Mouse (Mus musculus): ENCODE results near the gene Cacnb4. TPM values are rescaled to one million over a fixed set of nuclear protein-coding genes. Genes with fewer than 3 reads are reported as not detected.
A peak's percentile ranks its signal among the peaks of the same experiment; 100 is the strongest.

Gene Cacnb4
- polyA plus RNA-seq, 1 experiment from 2014 or later = 0.52 TPM

DNA sequence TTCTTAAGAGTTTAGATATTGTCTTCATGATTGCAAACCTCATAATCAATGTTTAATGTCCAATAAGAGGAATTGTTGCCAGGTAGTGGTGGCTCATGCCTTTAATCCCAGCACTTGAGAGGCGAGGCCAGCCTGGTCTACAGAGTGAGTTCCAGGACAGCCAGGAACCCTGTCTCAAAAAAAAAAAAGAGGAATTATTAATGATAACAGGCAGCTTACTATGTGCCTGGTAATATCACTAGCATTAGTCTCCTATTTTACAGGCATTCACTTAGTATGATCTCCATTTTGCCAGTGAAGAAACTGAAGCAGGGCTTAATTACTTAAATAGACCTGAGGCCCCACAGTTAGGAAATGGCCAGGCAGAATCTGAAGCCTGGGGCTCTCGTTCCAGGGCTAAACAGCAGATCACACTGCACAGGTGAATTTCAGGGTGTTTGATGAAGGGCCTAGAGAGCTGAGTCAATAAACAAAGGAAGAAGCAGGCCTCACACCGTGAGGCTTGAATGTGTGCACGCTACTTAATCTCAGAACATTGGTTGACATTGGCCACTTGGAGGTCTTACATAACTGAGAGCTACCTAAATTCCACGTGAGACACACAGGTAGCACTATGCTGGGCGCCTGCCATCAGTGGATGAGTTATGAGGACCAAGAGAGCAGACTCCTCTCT is 37.6 kb downstream of the Cacnb4 start:
- H3K9me3 ChIP-seq = no peaks in the 10 kb centered on the region
- no peak overlapping the region for H3K4me3 ChIP-seq
- peaks cover 16% of the 10 kb centered on the region for H3K4me1 ChIP-seq
- H3K27me3 ChIP-seq (replicated peaks; ENCODE audit: low read depth, poor library complexity, severe bottlenecking) = peaks cover 13% of the 10 kb centered on the region
- no peak for DNase-seq (ENCODE audit: low spot score)
- 77% methylated on average over 6 of the region's 6 CpGs for WGBS
- no peaks in the 10 kb centered on the region for H3K36me3 ChIP-seq (replicated peaks)
- no peak overlapping the region for H3K27ac ChIP-seq (replicated peaks)

DNA sequence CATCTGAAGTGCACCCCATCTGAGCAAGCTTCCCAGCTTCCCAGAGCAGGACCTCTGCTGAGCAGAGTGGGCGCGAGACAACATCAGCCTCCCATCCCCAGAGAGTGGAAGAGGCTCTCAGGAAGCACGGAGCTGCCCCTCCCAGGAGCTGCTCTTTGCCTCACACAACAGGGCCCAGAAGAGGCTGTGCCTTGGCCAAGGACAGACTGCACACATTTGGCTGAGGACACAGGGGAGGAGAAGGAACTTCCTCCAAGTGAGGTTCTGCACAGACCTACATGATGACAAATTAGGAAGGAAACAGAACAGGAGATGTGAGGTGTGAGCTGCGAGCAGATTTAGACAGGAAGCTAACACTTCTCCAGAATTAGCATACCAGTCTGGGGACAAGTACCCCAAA is 38.4 kb downstream of the Cacnb4 start:
- H3K9me3 ChIP-seq = no peaks in the 10 kb centered on the region
- DNase-seq (ENCODE audit: low spot score) = no peak
- peaks cover 21% of the 10 kb centered on the region for H3K27me3 ChIP-seq (replicated peaks; ENCODE audit: low read depth, poor library complexity, severe bottlenecking)
- WGBS = 41% methylated on average over 4 of the region's 4 CpGs
- H3K27ac ChIP-seq (replicated peaks) = no peak overlapping the region
- H3K4me1 ChIP-seq = peaks cover 18% of the 10 kb centered on the region
- H3K36me3 ChIP-seq (replicated peaks) = no peaks in the 10 kb centered on the region
- H3K4me3 ChIP-seq = no peak overlapping the region

DNA sequence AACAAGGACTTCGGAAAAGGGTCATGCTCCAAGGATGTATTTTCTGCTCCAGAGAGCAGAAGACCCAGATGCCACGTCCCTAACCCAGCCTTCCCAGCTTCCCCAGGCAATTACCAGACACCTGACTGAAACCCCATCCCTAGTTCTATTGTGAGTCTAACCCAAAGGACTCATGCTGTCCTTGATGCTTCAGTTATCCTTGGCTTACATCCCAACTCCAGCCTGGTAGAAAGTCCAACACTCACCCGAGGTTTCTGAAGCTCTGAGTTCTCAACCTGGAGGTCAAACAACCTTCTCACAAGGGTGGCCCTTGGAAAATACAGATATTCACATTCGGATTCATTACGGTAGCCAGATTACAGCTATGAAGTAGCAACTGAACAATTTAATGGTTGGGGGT is 40.6 kb downstream of the Cacnb4 start:
- no peak overlapping the region for H3K27ac ChIP-seq (replicated peaks)
- no peaks in the 10 kb centered on the region for H3K9me3 ChIP-seq
- WGBS = 52% methylated on average over 5 of the region's 5 CpGs
- peaks cover 22% of the 10 kb centered on the region for H3K27me3 ChIP-seq (replicated peaks; ENCODE audit: low read depth, poor library complexity, severe bottlenecking)
- H3K4me3 ChIP-seq = no peak overlapping the region
- DNase-seq (ENCODE audit: low spot score) = no peak
- H3K4me1 ChIP-seq = peaks cover 21% of the 10 kb centered on the region
- H3K36me3 ChIP-seq (replicated peaks) = no peaks in the 10 kb centered on the region

DNA sequence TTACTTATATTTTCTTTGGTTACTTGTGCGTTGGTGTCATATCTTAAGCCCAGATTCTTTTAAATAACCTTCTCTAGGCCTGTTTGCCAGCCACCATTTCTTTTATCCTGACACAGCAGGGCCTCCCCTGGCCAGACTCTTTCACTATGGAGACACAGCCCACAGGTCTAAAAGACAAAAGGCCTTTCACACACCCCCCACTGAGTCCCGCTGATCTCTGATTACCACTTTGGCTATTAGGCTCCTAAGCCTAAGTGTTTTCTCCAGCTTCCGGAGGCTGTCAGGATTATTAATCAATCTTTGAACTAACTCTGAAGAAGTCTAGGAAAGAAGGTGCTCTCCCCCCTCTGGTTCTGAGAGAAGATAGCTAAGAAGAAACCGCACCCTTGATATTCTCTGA is 41.3 kb downstream of the Cacnb4 start:
- H3K4me1 ChIP-seq = peaks cover 21% of the 10 kb centered on the region
- peaks cover 22% of the 10 kb centered on the region for H3K27me3 ChIP-seq (replicated peaks; ENCODE audit: low read depth, poor library complexity, severe bottlenecking)
- 4% methylated on average over 4 of the region's 4 CpGs for WGBS
- peak; percentile 30 for DNase-seq (ENCODE audit: low spot score)
- no peaks in the 10 kb centered on the region for H3K9me3 ChIP-seq
- no peaks in the 10 kb centered on the region for H3K36me3 ChIP-seq (replicated peaks)
- no peak overlapping the region for H3K27ac ChIP-seq (replicated peaks)
- H3K4me3 ChIP-seq = no peak overlapping the region

DNA sequence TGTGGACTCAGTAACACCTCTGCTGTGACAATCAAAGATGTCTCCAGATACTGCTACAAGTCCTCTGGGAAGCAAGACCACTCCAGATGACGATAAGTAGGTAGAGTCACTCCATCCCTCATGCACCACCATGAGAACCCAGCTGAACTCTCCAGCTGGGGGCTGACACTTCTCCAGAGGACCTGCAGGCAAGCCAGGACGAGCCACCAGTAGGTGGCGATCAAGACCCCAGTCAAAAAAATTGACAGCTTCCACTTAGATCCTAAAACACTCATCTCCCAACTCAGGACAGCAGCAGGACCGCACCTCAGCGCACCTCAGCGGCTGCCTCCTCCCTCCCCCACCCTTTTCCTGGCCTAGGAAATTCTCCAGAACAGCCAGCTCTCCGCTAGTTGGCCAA is 43.8 kb downstream of the Cacnb4 start:
- Histone ChIP-seq H3K36me3 (replicated peaks) (no peaks in the 10 kb centered on the region), H3K9me3 (no peaks in the 10 kb centered on the region), H3K4me1 (peaks cover 14% of the 10 kb centered on the region), H3K27ac (replicated peaks) (no peak overlapping the region), H3K4me3 (no peak overlapping the region), H3K27me3 (replicated peaks; ENCODE audit: low read depth, poor library complexity, severe bottlenecking) (peaks cover 22% of the 10 kb centered on the region)
- 7% methylated on average over 7 of the region's 7 CpGs for WGBS
- peak; percentile 73 for DNase-seq (ENCODE audit: low spot score)

DNA sequence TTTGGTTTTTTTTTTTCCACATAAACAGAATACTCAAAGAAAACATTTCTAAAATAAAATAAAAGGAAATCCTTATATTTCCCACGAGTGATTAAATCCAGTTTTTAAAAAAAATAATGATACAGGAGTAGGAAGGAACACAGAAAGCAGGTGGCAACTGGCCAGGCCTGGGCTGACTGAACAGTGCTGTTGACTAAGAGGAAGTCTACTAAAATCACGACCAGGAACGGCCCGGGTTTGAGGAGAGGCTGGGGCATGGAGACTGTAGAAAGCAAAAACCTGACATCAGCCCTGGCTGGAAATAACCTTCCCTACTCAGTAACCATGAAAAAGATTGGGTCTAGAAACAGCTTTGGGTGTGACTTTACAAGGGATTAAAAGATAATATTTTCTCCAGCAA is 48.4 kb downstream of the Cacnb4 start:
- no peak for DNase-seq (ENCODE audit: low spot score)
- Histone ChIP-seq H3K27me3 (replicated peaks; ENCODE audit: low read depth, poor library complexity, severe bottlenecking) (peaks cover under 1% of the 10 kb centered on the region; the same call in 1 of the 2 replicates), H3K9me3 (no peaks in the 10 kb centered on the region), H3K4me3 (no peak overlapping the region), H3K27ac (replicated peaks) (no peak overlapping the region), H3K4me1 (peaks cover 14% of the 10 kb centered on the region), H3K36me3 (replicated peaks) (no peaks in the 10 kb centered on the region)
- 91% methylated on average over 4 of the region's 4 CpGs for WGBS

DNA sequence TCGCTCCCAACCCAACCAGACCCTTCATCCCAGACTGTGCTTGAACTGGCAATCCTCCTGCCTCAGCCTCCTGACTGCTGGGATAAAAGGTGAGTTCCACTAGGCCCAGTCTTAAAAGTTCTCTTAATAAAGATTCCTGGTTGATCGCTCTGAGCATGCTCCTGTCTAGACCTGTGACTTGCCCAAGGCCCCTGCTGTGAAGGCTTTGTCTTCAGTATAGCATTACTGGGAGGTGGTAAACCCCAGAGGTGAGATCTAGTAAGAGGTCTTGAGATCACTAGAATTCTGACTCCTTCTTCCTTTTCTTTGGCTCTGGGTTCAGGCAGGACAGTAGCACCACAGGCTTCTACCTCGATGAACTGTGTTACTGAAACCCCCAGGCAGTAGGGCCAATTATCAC is 50.4 kb downstream of the Cacnb4 start:
- no peaks in the 10 kb centered on the region for H3K36me3 ChIP-seq (replicated peaks)
- peaks cover 12% of the 10 kb centered on the region for H3K4me1 ChIP-seq
- DNase-seq (ENCODE audit: low spot score) = no peak
- H3K9me3 ChIP-seq = no peaks in the 10 kb centered on the region
- H3K27ac ChIP-seq (replicated peaks) = no peak overlapping the region
- H3K4me3 ChIP-seq = no peak overlapping the region
- H3K27me3 ChIP-seq (replicated peaks; ENCODE audit: low read depth, poor library complexity, severe bottlenecking) = no peaks in the 10 kb centered on the region
- 87% methylated on average over 3 of the region's 3 CpGs for WGBS

DNA sequence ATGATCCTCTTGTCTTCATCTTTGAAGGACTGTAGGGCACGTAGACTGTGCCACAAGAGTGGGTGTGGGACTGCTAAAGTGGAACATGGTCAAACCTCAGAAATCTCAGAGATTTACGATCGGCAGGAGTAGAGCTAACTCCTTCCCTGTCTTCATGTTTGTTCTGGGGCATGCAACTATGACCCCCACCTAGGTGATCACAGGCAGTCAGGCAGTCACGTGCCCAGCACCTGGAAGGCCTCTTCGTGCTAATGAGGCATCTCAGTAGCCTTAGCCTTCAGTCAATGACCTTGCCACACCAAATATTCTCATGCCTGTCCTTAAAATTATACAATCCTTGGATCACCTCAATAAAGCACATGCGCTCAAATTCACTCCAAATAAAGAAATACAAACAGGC is 50.9 kb downstream of the Cacnb4 start:
- no peak overlapping the region for H3K4me3 ChIP-seq
- H3K36me3 ChIP-seq (replicated peaks) = no peaks in the 10 kb centered on the region
- peaks cover 12% of the 10 kb centered on the region for H3K4me1 ChIP-seq
- no peaks in the 10 kb centered on the region for H3K9me3 ChIP-seq
- no peak for DNase-seq (ENCODE audit: low spot score)
- no peaks in the 10 kb centered on the region for H3K27me3 ChIP-seq (replicated peaks; ENCODE audit: low read depth, poor library complexity, severe bottlenecking)
- no peak overlapping the region for H3K27ac ChIP-seq (replicated peaks)
- WGBS = 90% methylated on average over 6 of the region's 6 CpGs

DNA sequence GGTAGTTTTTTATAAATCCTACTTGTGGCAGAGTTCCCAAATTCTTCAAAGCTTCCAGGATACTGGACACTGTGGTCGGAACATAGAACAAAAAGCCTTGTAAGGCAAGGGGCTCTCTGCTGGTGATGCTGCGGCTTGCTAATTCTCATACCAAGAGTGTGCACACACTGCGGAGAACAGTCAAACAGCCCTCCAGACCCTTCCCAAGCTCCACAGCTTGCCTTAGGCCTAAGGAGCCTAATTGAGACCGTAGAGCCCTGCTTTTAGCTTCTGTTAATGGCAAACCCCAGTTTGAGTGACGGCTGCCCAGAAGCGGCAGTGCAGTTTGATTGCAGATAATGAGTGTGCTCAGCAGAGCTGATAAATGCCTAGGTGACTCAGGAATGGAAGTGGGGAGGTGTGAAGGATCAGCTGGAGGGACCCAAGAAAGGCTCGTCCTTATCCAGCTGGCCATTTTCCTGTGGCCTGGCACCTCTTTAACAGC is 52.7 kb downstream of the Cacnb4 start:
- 42% methylated on average over 7 of the region's 7 CpGs for WGBS
- H3K9me3 ChIP-seq = no peaks in the 10 kb centered on the region
- DNase-seq (ENCODE audit: low spot score) = no peak
- no peak overlapping the region for H3K27ac ChIP-seq (replicated peaks)
- no peaks in the 10 kb centered on the region for H3K36me3 ChIP-seq (replicated peaks)
- no peaks in the 10 kb centered on the region for H3K27me3 ChIP-seq (replicated peaks; ENCODE audit: low read depth, poor library complexity, severe bottlenecking)
- H3K4me1 ChIP-seq = peaks cover 17% of the 10 kb centered on the region
- no peak overlapping the region for H3K4me3 ChIP-seq

DNA sequence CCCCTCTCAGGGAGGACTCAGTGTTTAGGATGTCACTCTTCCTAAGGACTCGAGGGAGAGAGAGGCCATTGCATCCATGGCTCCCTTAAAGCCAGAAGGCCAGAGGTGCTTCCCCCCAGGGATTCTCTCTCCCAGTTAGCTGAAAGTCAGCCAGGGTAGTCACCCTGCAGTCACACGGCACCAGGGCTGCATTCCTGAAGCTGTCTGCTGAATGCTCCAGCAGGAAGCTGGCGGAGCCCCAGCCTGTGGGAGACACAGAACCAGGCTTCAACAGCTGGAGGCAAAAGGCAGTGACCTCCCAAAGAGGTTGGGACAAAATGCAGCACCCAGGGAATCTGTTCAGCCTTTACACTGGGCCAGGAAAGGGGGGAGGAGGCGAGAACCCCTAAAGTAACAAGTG is 53.2 kb downstream of the Cacnb4 start:
- no peak overlapping the region for H3K4me3 ChIP-seq
- no peaks in the 10 kb centered on the region for H3K36me3 ChIP-seq (replicated peaks)
- no peak for DNase-seq (ENCODE audit: low spot score)
- peaks cover 17% of the 10 kb centered on the region for H3K4me1 ChIP-seq
- WGBS = 42% methylated on average over 4 of the region's 4 CpGs
- H3K9me3 ChIP-seq = no peaks in the 10 kb centered on the region
- H3K27ac ChIP-seq (replicated peaks) = 0 out of 2 replicates have a peak overlapping the region, but pooled peaks have one; percentile 48
- no peaks in the 10 kb centered on the region for H3K27me3 ChIP-seq (replicated peaks; ENCODE audit: low read depth, poor library complexity, severe bottlenecking)

DNA sequence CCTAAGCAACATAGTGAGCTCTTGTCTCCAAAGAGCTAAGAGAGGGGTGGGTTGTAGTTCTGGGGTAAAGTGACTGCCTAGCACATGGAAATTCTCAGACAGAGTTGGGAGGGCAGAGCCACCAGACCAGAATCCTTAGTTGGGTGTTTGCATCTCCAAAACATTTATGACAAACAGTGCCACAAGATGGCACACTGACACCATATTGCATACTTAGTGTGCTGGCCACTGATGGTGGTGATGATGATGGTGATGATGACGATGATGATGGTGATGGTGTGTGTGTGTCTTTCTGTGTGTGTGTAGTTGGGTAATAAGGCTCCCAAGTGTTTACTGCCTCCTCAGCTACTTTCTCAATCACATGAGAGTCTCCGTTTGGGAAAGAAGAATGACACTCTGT is 54.0 kb downstream of the Cacnb4 start:
- WGBS = 67% methylated on average over 2 of the region's 2 CpGs
- no peak for DNase-seq (ENCODE audit: low spot score)
- no peaks in the 10 kb centered on the region for H3K9me3 ChIP-seq
- no peak overlapping the region for H3K27ac ChIP-seq (replicated peaks)
- no peaks in the 10 kb centered on the region for H3K27me3 ChIP-seq (replicated peaks; ENCODE audit: low read depth, poor library complexity, severe bottlenecking)
- H3K36me3 ChIP-seq (replicated peaks) = no peaks in the 10 kb centered on the region
- H3K4me1 ChIP-seq = peaks cover 17% of the 10 kb centered on the region
- H3K4me3 ChIP-seq = no peak overlapping the region

DNA sequence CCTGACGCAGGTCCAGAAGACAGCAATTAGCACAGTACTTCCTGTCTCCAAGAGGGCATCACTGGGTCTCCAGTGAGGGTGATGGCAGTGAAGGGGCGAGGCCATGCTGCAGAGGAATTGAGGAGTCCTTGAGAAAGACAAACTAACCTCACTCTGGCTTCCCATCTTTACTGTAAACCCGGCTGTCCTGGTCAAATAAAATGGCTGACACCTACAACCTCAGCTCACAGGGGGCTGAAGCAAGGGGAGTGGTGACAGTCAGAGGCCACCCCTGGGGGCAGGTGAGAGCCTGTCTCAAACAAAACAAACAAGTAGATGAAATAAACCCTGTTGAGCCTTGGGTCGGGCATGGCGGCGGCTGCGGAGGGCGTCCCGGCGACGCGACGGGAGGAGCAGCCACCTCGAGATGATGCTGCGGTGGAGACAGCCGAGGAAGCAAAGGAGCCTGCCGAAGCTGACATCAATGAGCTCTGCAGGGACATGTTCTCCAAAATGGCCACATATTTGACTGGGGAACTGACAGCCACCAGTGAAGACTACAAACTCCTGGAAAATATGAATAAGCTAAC is 57.1 kb downstream of the Cacnb4 start:
- peaks cover 17% of the 10 kb centered on the region for H3K4me1 ChIP-seq
- no peaks in the 10 kb centered on the region for H3K27me3 ChIP-seq (replicated peaks; ENCODE audit: low read depth, poor library complexity, severe bottlenecking)
- WGBS = 59% methylated on average over 17 of the region's 17 CpGs
- H3K36me3 ChIP-seq (replicated peaks) = no peaks in the 10 kb centered on the region
- no peak overlapping the region; the same call in 1 of the 2 replicates for H3K27ac ChIP-seq (replicated peaks)
- H3K4me3 ChIP-seq = peak overlapping the region; percentile 39
- DNase-seq (ENCODE audit: low spot score) = no peak
- no peaks in the 10 kb centered on the region for H3K9me3 ChIP-seq

DNA sequence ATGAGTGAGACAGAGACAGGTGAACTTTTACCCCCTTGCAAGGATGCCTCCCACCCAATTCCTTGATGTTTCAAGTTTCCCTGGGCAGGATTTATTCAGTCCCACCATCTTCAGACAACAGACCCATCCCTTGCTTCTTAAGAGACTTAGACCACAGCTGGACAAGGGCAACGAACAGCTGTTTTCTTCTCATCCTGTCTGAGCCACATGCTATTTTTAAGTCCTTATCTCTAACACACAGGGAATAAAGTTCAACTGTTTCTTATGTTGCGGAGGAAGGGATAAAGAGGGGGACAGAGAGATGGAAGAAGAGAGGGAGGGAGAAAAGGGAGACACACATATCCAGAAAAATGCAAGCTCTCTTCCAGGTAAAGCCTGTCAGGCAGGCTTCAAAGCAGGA is 57.8 kb downstream of the Cacnb4 start:
- peaks cover 11% of the 10 kb centered on the region for H3K4me1 ChIP-seq
- DNase-seq (ENCODE audit: low spot score) = no peak
- H3K36me3 ChIP-seq (replicated peaks) = no peaks in the 10 kb centered on the region
- no peak overlapping the region for H3K27ac ChIP-seq (replicated peaks)
- WGBS = 84% methylated on average over 2 of the region's 2 CpGs
- H3K4me3 ChIP-seq = no peak overlapping the region
- H3K9me3 ChIP-seq = no peaks in the 10 kb centered on the region
- H3K27me3 ChIP-seq (replicated peaks; ENCODE audit: low read depth, poor library complexity, severe bottlenecking) = no peaks in the 10 kb centered on the region

Measured in embryonic facial prominence, embryonic 10.5 days (tissue).